Mouse (Mus musculus): ENCODE results near the gene Rbbp7.
"Not testable (repeated sequence)": the region's sequence is repeated elsewhere in the genome, so short reads cannot be mapped to it uniquely, and the experiment has no call there.

Rbbp7 gene

GRCm38 (mm10) chrX:162760115-162760942 is at the start of gene Rbbp7:
Gene Rbbp7, plus strand, starts transcription at chrX:162760402.
- peak; percentile 81 for DNase-seq (ENCODE audit: low read depth)

DNA sequence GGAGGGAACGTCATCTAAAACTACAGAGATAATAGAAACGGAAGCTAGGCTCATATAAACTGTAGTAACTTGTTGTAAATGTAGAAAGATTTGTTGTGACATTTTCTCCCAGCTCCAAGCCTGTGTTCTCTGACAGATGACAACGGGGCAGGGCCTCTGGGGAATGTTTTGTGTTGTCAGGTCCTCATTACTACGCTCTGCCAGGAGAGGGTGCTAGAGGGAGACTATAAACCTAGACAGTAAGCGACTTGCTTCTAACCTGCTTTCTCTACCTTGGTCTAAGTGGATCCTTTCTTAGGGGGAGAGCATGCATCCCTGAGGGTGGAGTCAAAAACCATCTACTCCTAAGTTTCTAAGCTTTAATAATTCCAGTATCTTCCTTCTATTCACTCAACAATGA is 42.4 kb upstream of the Rbbp7 start:
- DNase-seq (ENCODE audit: low read depth): no peak

- DNase-seq (ENCODE audit: low read depth): no peak
These were observed 40.6 kb upstream of the Rbbp7 start for GRCm38 (mm10) chrX:162719615-162720014.

GRCm38 (mm10) chrX:162727367-162727777 is 32.8 kb upstream of the Rbbp7 start:
- no peak for DNase-seq (ENCODE audit: low read depth)

- DNase-seq (ENCODE audit: low read depth): no peak
These were observed 32.4 kb upstream of the Rbbp7 start for GRCm38 (mm10) chrX:162727795-162728194.

DNA sequence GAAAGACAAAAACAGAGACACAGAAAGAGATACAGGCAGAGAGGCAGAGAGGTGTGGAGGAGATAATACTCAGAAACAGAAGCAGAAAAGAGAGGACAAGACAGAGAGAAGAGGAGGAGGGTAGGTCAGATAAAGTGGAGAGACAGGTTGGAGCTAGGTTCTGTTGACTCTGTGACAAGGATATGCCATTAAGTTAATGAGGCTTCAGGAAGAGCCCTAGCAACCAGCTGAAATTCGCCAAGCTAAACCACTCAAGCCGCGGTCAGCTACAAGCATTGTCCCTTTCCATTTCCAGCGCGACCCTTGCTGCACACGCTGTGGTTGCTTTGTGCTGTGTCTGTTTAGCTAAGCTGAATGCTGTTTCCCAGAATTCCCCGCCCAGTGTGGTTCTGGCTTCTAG is 32.0 kb upstream of the Rbbp7 start:
- DNase-seq (ENCODE audit: low read depth): no peak

GRCm38 (mm10) chrX:162730031-162730430 is 30.2 kb upstream of the Rbbp7 start:
- no peak for DNase-seq (ENCODE audit: low read depth)

DNA sequence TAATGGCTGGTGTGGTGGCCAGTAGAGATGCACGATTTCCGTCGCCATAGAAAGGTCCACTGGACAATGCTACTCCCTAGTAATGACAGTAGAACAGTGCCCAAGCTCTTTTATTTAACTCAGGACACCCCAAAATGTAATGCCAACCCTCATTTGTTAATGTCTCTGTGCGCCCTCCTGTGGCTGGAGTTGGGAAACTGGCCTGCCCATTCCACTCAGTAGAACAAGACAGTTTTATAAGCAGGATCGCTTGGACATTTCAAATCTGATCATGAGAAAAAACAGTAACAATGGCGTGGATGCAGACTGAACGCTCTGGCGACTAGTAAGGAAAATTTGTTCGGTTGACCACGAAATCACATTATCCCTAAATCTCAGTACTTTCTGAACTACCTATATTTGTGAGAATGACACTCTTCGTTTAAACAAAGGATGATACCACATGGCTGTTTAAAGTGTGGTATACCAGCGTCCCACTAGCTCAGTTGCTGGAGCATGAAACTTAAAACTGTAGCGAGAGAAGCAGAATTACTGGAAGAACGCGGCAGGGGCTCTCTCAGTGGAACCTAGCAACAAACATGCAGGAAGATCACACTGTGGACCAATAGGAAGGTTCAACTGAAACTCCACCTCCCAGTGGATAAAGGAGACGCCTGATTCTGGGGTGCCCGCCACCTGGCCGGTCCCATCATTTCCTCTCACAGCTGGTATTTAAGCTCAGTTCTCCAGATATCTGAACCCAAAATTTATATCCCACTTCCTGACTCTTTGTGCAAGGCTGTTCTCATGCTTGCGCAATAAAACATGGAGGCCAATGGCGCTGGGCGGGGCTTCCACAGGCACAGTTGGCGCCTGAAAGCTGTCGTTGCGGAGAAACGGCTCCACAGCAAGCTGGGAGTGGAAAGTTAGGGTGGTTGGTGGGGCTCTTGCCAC is 24.9 kb upstream of the Rbbp7 start:
- DNase-seq (ENCODE audit: low read depth): no peak

DNA sequence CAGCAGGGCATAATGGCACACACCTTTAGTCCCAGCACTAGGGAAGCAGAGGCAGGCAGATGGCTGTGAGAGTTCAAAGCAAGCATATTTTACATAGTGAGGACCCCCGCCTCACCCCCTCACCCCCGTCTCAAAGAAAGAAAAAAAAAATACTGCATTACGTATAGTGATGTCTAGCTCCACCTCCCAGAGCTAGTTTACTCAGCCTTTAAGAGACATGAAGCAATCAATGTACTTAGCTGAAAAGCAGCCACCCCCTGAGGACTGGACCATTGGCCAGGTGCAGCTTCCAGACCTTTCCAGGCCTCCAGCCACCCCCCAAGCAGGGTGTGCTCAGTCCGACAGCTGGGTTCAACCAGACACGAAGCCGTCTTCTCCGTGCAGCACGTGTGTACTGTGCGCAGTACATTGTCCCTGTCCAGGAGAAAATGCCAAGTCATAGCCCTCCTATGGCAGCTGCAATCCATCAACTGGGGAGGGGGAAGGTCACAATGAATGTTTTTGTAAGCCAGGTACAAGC is 24.0 kb upstream of the Rbbp7 start:
- DNase-seq (ENCODE audit: low read depth): no peak

DNA sequence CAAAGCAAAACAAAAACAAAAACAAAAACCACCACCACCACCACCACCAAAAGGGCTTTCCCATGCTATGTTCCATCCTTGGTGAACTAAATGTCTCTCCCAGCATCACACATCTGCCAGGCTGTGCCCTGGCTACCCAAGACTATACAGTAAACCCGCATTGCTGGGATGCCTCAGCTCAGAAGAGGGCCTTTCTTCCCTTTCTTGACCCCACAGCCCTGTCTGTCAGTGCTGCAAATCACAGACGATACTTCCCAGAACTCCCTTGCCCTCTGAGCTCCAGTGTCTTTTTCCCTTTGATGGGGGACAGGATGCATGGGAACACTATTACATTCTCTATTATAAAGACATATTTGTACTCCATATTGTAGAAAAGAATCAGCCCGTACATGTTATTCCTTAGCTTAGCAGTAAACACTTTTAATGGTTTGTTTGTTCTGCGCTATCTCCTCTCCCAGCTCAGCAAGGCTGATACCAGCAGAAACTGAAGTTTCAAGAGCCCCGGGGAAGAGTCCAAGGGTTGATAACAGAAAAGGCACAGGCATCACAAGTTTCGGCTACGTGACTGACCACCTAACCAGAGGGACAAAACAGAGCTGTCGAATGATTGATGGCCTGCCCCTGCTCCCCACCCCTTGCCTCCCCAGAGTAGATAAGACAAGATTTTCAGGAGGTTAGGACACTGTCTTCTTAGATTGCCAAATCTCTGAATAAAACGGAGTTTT is 11.3 kb upstream of the Rbbp7 start:
- DNase-seq (ENCODE audit: low read depth): no peak

- DNase-seq (ENCODE audit: low read depth): no peak
These were observed 7.8 kb upstream of the Rbbp7 start for GRCm38 (mm10) chrX:162752418-162752817.

GRCm38 (mm10) chrX:162754314-162754713 is 5.9 kb upstream of the Rbbp7 start:
- no peak for DNase-seq (ENCODE audit: low read depth)

DNA sequence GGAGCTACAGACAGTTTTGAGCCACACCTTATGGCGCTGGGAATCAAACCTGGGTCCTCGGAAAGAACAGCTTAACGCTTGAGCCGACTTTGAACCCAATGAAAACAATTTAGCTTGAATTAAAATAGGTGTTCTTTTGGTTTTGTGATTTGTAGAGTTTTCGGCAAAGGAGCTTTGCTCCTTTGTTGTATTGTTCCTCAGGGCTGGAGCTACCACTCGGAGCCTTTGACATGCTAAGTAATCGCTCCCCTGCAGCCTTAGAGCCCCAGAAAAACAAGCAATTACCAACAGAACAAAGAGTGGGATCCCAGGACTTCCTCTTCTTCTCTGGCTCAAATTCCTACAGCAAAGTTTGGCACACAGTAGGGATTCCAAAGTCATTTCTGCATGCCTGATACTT is 4.1 kb upstream of the Rbbp7 start:
- DNase-seq (ENCODE audit: low read depth): no peak

- no peak for DNase-seq (ENCODE audit: low read depth)
These were observed 719 bp upstream of the Rbbp7 start for GRCm38 (mm10) chrX:162759251-162760114.

DNA sequence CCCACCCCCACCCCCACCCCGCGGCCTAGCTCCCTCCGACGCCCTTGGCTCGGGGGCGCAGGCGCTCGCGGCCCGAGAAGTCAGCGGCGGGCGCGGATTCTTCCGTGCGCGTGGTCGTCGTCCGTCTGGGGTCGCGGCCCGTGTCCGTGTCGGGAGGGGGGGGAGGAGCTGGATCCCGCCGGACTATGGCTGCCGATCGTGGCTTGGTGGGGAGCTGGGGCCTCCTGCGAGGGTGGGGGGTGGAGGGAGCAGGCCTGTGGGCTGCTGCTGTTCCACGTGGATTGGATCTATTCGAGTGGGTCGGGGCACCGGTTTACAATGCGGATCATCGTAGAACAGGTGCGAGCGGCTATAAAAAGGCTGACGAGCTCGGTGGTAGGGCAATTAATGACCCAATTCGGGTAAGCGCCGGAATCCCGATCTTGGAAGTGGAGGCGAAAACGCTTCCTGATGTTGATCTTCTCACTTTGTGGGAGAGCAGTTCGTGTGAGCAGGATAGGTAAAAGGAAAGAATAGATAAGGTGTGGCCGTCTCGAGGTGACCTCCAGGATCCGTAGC is 835 bp downstream of the Rbbp7 start:
- DNase-seq (ENCODE audit: low read depth): no peak

- DNase-seq (ENCODE audit: low read depth): no peak
These were observed 1.7 kb downstream of the Rbbp7 start for GRCm38 (mm10) chrX:162761716-162762395.

- no peak for DNase-seq (ENCODE audit: low read depth)
These were observed 10.5 kb downstream of the Rbbp7 start for GRCm38 (mm10) chrX:162770726-162771125.

DNA sequence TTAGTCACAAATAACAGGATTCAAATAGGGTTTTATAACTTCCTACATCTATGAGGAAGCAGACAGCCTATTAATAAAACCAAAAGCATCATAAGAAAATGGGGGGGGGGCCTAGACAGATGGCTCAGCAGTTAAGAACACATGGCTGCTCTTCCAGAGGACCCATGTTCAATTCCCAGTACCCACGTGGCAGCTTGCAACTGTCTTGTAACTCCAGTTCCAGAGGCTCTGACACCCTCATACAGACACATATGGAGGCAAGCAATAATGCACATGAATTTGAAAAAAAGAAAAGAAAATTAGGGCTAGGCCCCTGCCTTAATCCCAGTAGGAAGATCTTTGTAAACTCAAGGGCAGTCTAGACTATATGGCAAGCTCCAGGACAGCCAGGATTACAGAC is 28.2 kb downstream of the Rbbp7 start:
- DNase-seq (ENCODE audit: low read depth): no peak

DNA sequence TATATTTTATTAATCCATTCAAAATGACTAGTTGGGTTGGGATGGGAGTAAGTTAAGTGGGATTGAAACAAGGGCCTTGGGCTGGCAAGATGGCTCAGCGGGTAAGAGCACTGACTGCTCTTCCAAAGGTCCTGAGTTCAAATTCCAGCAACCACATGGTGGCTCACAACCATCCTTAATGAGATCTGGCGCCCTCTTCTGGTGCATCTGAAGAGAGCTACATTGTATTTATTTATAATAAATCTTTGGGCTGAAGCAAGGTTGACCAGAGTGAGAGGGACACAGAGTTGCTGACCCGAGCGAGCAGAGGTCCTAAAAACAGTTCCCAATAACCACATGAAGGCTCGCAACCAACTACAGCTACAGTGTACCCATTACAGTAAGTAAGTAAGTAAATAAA is 31.2 kb downstream of the Rbbp7 start:
- DNase-seq (ENCODE audit: low read depth): not testable (repeated sequence)

DNA sequence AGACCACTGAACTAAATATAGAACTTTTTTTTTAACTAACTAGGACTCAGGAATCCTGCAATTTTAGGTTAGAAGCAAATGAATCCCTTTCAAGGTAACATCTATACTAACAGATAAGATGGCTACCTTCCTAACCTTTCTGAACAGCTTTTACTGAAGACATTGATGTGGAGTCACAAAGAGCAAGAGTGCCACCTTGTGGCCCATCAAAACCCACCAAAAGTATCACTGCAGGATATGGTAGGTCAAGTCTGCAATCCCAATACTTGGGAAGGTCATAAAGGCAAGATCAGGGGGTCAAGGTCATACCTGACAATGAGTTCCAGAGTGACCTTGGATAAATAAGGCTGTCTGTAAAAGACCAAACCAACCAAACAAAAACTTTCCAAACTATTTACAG is 40.2 kb downstream of the Rbbp7 start:
- DNase-seq (ENCODE audit: low read depth): peak; percentile 12

Data from fibroblast of lung, adult 2 months (primary cell).